Mouse (Mus musculus) heart, adult 2 months (tissue): ENCODE measurements around the gene Palm2.

Experiments used
- CTCF ChIP-seq: fragments of 200-600 bp; IDR thresholded peaks from 2 replicates; pipeline ENCODE4 v1.8.1; 2022; ENCODE audit warnings: antibody characterized with exemption, mild to moderate bottlenecking, moderate library complexity
- POLR2A ChIP-seq: fragments of 200-500 bp; IDR thresholded peaks from 2 replicates; pipeline ENCODE4 v1.6.1; 2011; ENCODE audit warnings: mild to moderate bottlenecking, low read depth, low read length, control low read depth; ENCODE audit not compliant: insufficient read depth

DNA sequence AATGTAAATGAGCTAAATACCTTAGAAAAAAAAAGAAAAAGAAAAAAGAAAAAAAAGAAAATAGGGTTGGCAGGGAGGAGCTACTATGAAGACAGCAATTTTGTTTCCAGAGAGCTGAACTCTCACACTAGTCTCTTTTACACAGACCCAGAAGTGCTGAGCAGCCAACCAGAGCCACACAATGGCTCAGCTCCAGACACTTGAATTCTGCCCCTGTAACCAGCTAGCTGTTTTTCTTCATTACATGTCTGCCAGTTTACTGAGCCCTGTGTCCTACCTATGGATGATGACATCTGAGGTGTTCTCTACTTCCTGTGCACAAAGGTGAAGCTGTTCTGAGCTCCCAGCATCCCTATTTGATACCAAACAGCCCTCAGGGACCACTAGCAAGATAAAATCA lies 94.2 kb downstream of the Palm2 start:
- no peak for TF ChIP-seq CTCF
- TF ChIP-seq POLR2A, result no peak
